Mouse (Mus musculus) hindbrain, postnatal 0 days (tissue): Measurements from ENCODE around the gene Ttll9. TPM values are rescaled to one million over a fixed set of nuclear protein-coding genes. Genes with fewer than 3 reads are reported as not detected.

ENCODE experiments used
- ATAC-seq: fragments of 200-750 bp; cut with Nextera tagmentation; 2 replicates; pipeline ENCODE4 v1.8.0; 2017; ENCODE audit warnings: mild to moderate bottlenecking, moderate TSS enrichment, moderate library complexity
- DNase-seq: peaks from one replicate; pipeline ENCODE4 v3.0.0-alpha.2; 2015; ENCODE audit warnings: low spot score
- H3K27ac ChIP-seq: fragments of 300-500 bp; sonication (generic); 2 replicates; pipeline ENCODE4 v1.5.1; 2014; ENCODE audit warnings: mild to moderate bottlenecking
- H3K27me3 ChIP-seq: fragments of 300-500 bp; sonication (generic); 2 replicates; pipeline ENCODE4 v1.6.1; 2014; ENCODE audit warnings: low read length, mixed read lengths; ENCODE audit not compliant: insufficient read depth
- H3K36me3 ChIP-seq: fragments of 300-500 bp; sonication (generic); 2 replicates; pipeline ENCODE4 v1.6.1; 2014; ENCODE audit warnings: low read length, mixed read lengths; ENCODE audit not compliant: insufficient read depth
- H3K4me1 ChIP-seq: fragments of 300-500 bp; sonication (generic); 2 replicates; pipeline ENCODE4 v1.6.1; 2014; ENCODE audit warnings: antibody characterized with exemption, low read length, mixed read lengths; ENCODE audit not compliant: insufficient read depth
- H3K4me2 ChIP-seq: fragments of 300-500 bp; sonication (generic); 2 replicates; pipeline ENCODE4 v1.6.1; 2014; ENCODE audit warnings: low read depth, mild to moderate bottlenecking, low read length, moderate library complexity, mixed read lengths
- H3K4me3 ChIP-seq: fragments of 300-500 bp; sonication (generic); 2 replicates; pipeline ENCODE4 v1.5.1; 2014; ENCODE audit warnings: low read length
- H3K9ac ChIP-seq: fragments of 300-500 bp; sonication (generic); replicated peaks from 2 replicates; pipeline ENCODE4 v1.6.1; 2014; ENCODE audit warnings: mild to moderate bottlenecking, low read length, moderate library complexity, mixed read lengths
- H3K9me3 ChIP-seq: fragments of 300-500 bp; sonication (generic); 2 replicates; pipeline ENCODE4 v1.6.1; 2016; ENCODE audit warnings: low read length, mixed read lengths
- CTCF ChIP-seq: IDR thresholded peaks from 2 replicates; pipeline ENCODE4 v1.5.1; 2016; ENCODE audit warnings: antibody characterized with exemption, control low read depth, low read depth
- WGBS: fragments of 180-500 bp; shearing (Covaris S2); extraction: QIAGEN DNeasy Blood & Tissue Kit; methylation state at CpG from one replicate; pipeline ENCODE4 v1.1.7; 2014; 5-methylcytosine and 5-hydroxymethylcytosine counted together
- polyA plus RNA-seq: library from polyadenylated mRNA; unstranded; fragments of >200 nt; fragmentation: Nextera tagmentation; extraction: Ambion mirVana; gene quantifications from 2 replicates; pipeline ENCODE4 v1.2.1, GENCODE M21; 2015
- total RNA-seq: library from RNA; depleted of rRNA; stranded (reverse); fragments of >200 nt; gene quantifications from 2 replicates; pipeline ENCODE4 v1.2.3, GENCODE M21; 2014

Ttll9 gene
- total and polyA plus RNA-seq, 2 experiments from 2014 or later = 5.9 to 7.3 TPM

- no peaks in the 10 kb centered on the region for H3K9me3 ChIP-seq
- no peak overlapping the region for H3K4me2 ChIP-seq
- H3K27me3 ChIP-seq = no peaks in the 10 kb centered on the region
- H3K4me1 ChIP-seq = no peaks in the 10 kb centered on the region
- DNase-seq (no peak), ATAC-seq (no peak)
- 78% methylated on average over 12 of the region's 12 CpGs for whole genome bisulfite sequencing
- H3K36me3 ChIP-seq = peaks cover 40% of the 10 kb centered on the region
- no peak overlapping the region for H3K4me3 ChIP-seq
- no peak overlapping the region for H3K27ac ChIP-seq
- TF ChIP-seq CTCF = no peak
- no peak overlapping the region for H3K9ac ChIP-seq
Observed at GRCm38 (mm10) chr2:153009192-153009973, 47.1 kb downstream of the Ttll9 start.

GRCm38 (mm10) chr2:153013724-153014515, 51.6 kb downstream of the Ttll9 start:
- H3K27ac ChIP-seq = no peak overlapping the region
- H3K36me3 ChIP-seq = peaks cover 23% of the 10 kb centered on the region
- H3K9me3 ChIP-seq = no peaks in the 10 kb centered on the region
- DNase-seq (no peak), ATAC-seq (no peak)
- peak overlapping the region; percentile 64 for H3K9ac ChIP-seq
- peak overlapping the region; percentile 92 for H3K4me2 ChIP-seq
- H3K27me3 ChIP-seq = no peaks in the 10 kb centered on the region
- H3K4me3 ChIP-seq = peak overlapping the region; percentile 71
- WGBS = 87% methylated on average over 11 of the region's 11 CpGs
- H3K4me1 ChIP-seq = no peaks in the 10 kb centered on the region
- no peak for TF ChIP-seq CTCF

- DNase-seq (peak; percentile 98), ATAC-seq (peak; percentile 95)
- peak; percentile 97 for TF ChIP-seq CTCF
- Histone ChIP-seq H3K9ac (peak within 1 kb of the TSS; percentile 64), H3K27me3 (no peaks in the 10 kb centered on the region), H3K27ac (peak within 1 kb of the TSS; percentile 49), H3K36me3 (peaks cover 13% of the 10 kb centered on the region), H3K4me2 (peak within 1 kb of the TSS; percentile 92), H3K4me1 (no peaks in the 10 kb centered on the region), H3K4me3 (peak within 1 kb of the TSS; percentile 71), H3K9me3 (no peaks in the 10 kb centered on the region)
- 2% methylated on average over 53 of the region's 54 CpGs for WGBS
Observed at GRCm38 (mm10) chr2:153014758-153015593, 52.7 kb downstream of the Ttll9 start, which contains the start of gene Pdrg1. Pdrg1 (minus strand) TSS chr2:153015427.

GRCm38 (mm10) chr2:153015804-153016203, 53.5 kb downstream of the Ttll9 start:
- Histone ChIP-seq H3K9ac (no peak overlapping the region), H3K4me1 (no peaks in the 10 kb centered on the region), H3K36me3 (peaks cover 6% of the 10 kb centered on the region; the same call in 1 of the 2 replicates), H3K27ac (peak overlapping the region; percentile 22; the same call in 1 of the 2 replicates), H3K4me2 (peak overlapping the region; percentile 92), H3K27me3 (no peaks in the 10 kb centered on the region), H3K9me3 (no peaks in the 10 kb centered on the region), H3K4me3 (no peak overlapping the region; the same call in 1 of the 2 replicates)
- no peak for TF ChIP-seq CTCF
- WGBS = 21% methylated on average over 8 of the region's 8 CpGs
- ATAC-seq = 0 out of 2 replicates have a peak, but pooled peaks have one; percentile 42
- DNase-seq = peak; percentile 81

- no peak for ATAC-seq
- no peak overlapping the region for H3K4me3 ChIP-seq
- no peaks in the 10 kb centered on the region for H3K4me1 ChIP-seq
- no peak overlapping the region for H3K27ac ChIP-seq
- no peak for DNase-seq
- 43% methylated on average over 5 of the region's 5 CpGs for WGBS
- H3K27me3 ChIP-seq = no peaks in the 10 kb centered on the region
- H3K36me3 ChIP-seq = peaks cover 5% of the 10 kb centered on the region; the same call in 1 of the 2 replicates
- H3K4me2 ChIP-seq = no peak overlapping the region
- H3K9ac ChIP-seq = no peak overlapping the region
- no peaks in the 10 kb centered on the region for H3K9me3 ChIP-seq
- no peak for TF ChIP-seq CTCF
Observed at GRCm38 (mm10) chr2:153016786-153017185, 54.5 kb downstream of the Ttll9 start.

- H3K9me3 ChIP-seq = no peaks in the 10 kb centered on the region
- H3K4me3 ChIP-seq = no peak overlapping the region
- H3K27me3 ChIP-seq = no peaks in the 10 kb centered on the region
- no peaks in the 10 kb centered on the region for H3K36me3 ChIP-seq
- no peak for TF ChIP-seq CTCF
- no peak overlapping the region for H3K27ac ChIP-seq
- DNase-seq = no peak
- H3K4me2 ChIP-seq = no peak overlapping the region
- no peaks in the 10 kb centered on the region for H3K4me1 ChIP-seq
- 66% methylated on average over 3 of the region's 3 CpGs for WGBS
- no peak for ATAC-seq
- no peak overlapping the region for H3K9ac ChIP-seq
Observed at GRCm38 (mm10) chr2:153019355-153019754, 57.1 kb downstream of the Ttll9 start.
